Mouse (Mus musculus): ENCODE results near the gene Gm4884.
"Not testable (repeated sequence)": the region's sequence is repeated elsewhere in the genome, so short reads cannot be mapped to it uniquely, and the experiment has no call there.

The Gm4884 gene

GRCm38 (mm10) chr7:41032419-41032818 lies at the start of gene Gm4884:
Gene Gm4884, plus strand, starts transcription at chr7:41032719.
- H3K4me1 ChIP-seq (replicated peaks; ENCODE audit: low read depth, low read length); H3K9me3 ChIP-seq (ENCODE audit: low read length); H3K36me3 ChIP-seq (ENCODE audit: insufficient read depth, low read length); H3K4me3 ChIP-seq (replicated peaks; ENCODE audit: low read length); H3K27me3 ChIP-seq (ENCODE audit: insufficient read depth, low read length): not testable (repeated sequence)

- Histone ChIP-seq H3K4me3 (replicated peaks; ENCODE audit: low read length) (no peak within 1 kb of the TSS), H3K36me3 (ENCODE audit: insufficient read depth, low read length) (no peaks in the 10 kb centered on the region), H3K27me3 (ENCODE audit: insufficient read depth, low read length) (no peaks in the 10 kb centered on the region), H3K9me3 (ENCODE audit: low read length) (no peaks in the 10 kb centered on the region), H3K4me1 (replicated peaks; ENCODE audit: low read depth, low read length) (no peaks in the 10 kb centered on the region)
- no peak for TF ChIP-seq POU5F1 (IDR thresholded peaks at IDR 0.05; ENCODE audit: borderline replicate concordance, low read length)
- no peak for TF ChIP-seq NANOG (IDR thresholded peaks at IDR 0.05; ENCODE audit: borderline replicate concordance, low read length)
- TF ChIP-seq CTCF (conservative IDR thresholded peaks at IDR 0.05; ENCODE audit: low read length): no peak
These were observed 45.3 kb upstream of the Gm4884 start, which contains the start of gene 4930433I11Rik for GRCm38 (mm10) chr7:40987243-40987642. Gene 4930433I11Rik, plus strand, starts transcription at chr7:40987543.

GRCm38 (mm10) chr7:41044058-41044457 lies 11.5 kb downstream of the Gm4884 start:
- not testable (repeated sequence) for H3K4me1 ChIP-seq (replicated peaks; ENCODE audit: low read depth, low read length); H3K4me3 ChIP-seq (replicated peaks; ENCODE audit: low read length); H3K36me3 ChIP-seq (ENCODE audit: insufficient read depth, low read length); H3K9me3 ChIP-seq (ENCODE audit: low read length); H3K27me3 ChIP-seq (ENCODE audit: insufficient read depth, low read length)
